ENCODE assay signal across 15 mouse cellular contexts in genomic region chr2:128270377-128271129, GRCm38 (mm10).
"Had no signal": no experiment of that assay in that cellular context is flagged by ENCODE, and none has a peak within 500 bp of the region (broad histone marks: within the 10 kb centered on the region; RNA-seq: fewer than 3 reads in every experiment).

No protein-coding gene starts in this region.

- H3K9ac ChIP-seq: kidney, embryonic 15.5 days; limb, embryonic 13.5 days; midbrain, embryonic 15.5 days; neural tube, embryonic 13.5 days had no signal

- H3K4me1 ChIP-seq: limb, embryonic 13.5 days; midbrain, embryonic 15.5 days had no signal

- H3K4me3 ChIP-seq: kidney, embryonic 15.5 days; limb, embryonic 13.5 days; midbrain, embryonic 10.5 days; midbrain, embryonic 15.5 days; neural tube, embryonic 13.5 days had no signal

- H3K4me2 ChIP-seq: kidney, embryonic 15.5 days; limb, embryonic 13.5 days; midbrain, embryonic 15.5 days; neural tube, embryonic 13.5 days had no signal

- H3K9me3 ChIP-seq: kidney, embryonic 15.5 days; limb, embryonic 13.5 days; midbrain, embryonic 10.5 days; midbrain, embryonic 15.5 days; neural tube, embryonic 13.5 days had no signal

- H3K36me3 ChIP-seq: kidney, embryonic 15.5 days; limb, embryonic 13.5 days; midbrain, embryonic 10.5 days; midbrain, embryonic 15.5 days; neural tube, embryonic 13.5 days had no signal

- DNase-seq: kidney, adult 2 months; kidney, postnatal 14 days; left cerebral cortex, postnatal 4 days; lung, adult 2 months; lung, postnatal 10 days; lung, postnatal 4 days; right cerebral cortex, postnatal 14 days; thymus, adult 2 months; thymus, postnatal 25 days had no signal

- H3K27ac ChIP-seq: kidney, embryonic 15.5 days; limb, embryonic 13.5 days; midbrain, embryonic 10.5 days; midbrain, embryonic 15.5 days; neural tube, embryonic 13.5 days had no signal

- ATAC-seq: inflammation-experienced regulatory T-cells, adult 6 months; midbrain, embryonic 15.5 days had no signal

- H3K27me3 ChIP-seq: kidney, embryonic 15.5 days; midbrain, embryonic 15.5 days; neural tube, embryonic 13.5 days had no signal
